Mouse (Mus musculus): ENCODE measurements around the gene Lpcat1. TPM values are rescaled to one million over a fixed set of nuclear protein-coding genes. Genes with fewer than 3 reads are reported as not detected.

Lpcat1 gene
- total RNA-seq, 1 experiment = 105 TPM

DNA sequence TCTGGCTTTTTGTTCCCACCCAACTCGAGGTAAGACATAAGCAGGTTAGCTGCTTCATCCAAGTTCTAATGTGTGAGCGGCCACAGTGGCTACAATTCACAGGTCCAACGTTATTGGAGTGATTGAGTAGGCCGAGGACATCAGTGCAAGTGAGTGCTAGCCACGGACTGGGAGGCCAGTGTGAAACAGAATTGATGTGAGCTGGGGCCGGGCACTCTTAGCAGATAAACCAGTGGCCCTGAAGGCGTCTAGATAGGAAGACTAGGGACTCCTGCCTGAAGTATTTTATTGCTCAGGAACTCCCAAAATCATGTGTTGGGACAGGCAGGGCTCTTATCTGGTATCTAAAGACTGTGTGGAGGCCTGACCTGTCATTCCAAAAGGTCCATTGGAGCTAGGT, 31.3 kb upstream of the Lpcat1 start:
- DNase-seq (ENCODE audit: low read depth, low spot score) = no peak
- in situ Hi-C loops (cut with MboI; ENCODE audit: low sequenced_read_pairs in 2 of 2, unreplicated experiment in 2 of 2) = no loop called here
- no peaks in the 10 kb centered on the region for H3K36me3 ChIP-seq (ENCODE audit: control insufficient read depth, insufficient read depth, low read length, poor library complexity, severe bottlenecking)
- H3K9me3 ChIP-seq (ENCODE audit: control insufficient read depth, insufficient read depth, low read depth, low read length) = no peaks in the 10 kb centered on the region
- no peak overlapping the region for H3K27ac ChIP-seq (ENCODE audit: insufficient read depth, low read depth, low read length, poor library complexity, severe bottlenecking)
- H3K9ac ChIP-seq (ENCODE audit: insufficient read depth, low read depth, low read length, poor library complexity, severe bottlenecking) = no peak overlapping the region
- TF ChIP-seq CHD2 (IDR thresholded peaks at IDR 0.05; ENCODE audit: low read depth, low read length) (no peak), HCFC1 (IDR thresholded peaks at IDR 0.05; ENCODE audit: borderline replicate concordance, insufficient read depth, low read length) (no peak), ZNF384 (IDR thresholded peaks at IDR 0.05; ENCODE audit: low read depth, low read length) (no peak), ZC3H11A (IDR thresholded peaks at IDR 0.05; ENCODE audit: borderline replicate concordance, low read depth, low read length) (no peak), MAFK (IDR thresholded peaks at IDR 0.05; ENCODE audit: insufficient read depth, low read depth, low read length) (no peak)
- peaks cover 0 to 5% of the 10 kb centered on the region in 2 experiments; a peak in 2 of 4 replicates for H3K4me1 ChIP-seq (ENCODE audit: control insufficient read depth in 2 of 2, insufficient read depth in 2 of 2, low read length in 2 of 2, poor library complexity in 1 of 2)
- no peak overlapping the region for H3K4me3 ChIP-seq (ENCODE audit: insufficient read depth in 1 of 2, low read depth in 1 of 2, low read length in 2 of 2, poor library complexity in 1 of 2, severe bottlenecking in 1 of 2)

DNA sequence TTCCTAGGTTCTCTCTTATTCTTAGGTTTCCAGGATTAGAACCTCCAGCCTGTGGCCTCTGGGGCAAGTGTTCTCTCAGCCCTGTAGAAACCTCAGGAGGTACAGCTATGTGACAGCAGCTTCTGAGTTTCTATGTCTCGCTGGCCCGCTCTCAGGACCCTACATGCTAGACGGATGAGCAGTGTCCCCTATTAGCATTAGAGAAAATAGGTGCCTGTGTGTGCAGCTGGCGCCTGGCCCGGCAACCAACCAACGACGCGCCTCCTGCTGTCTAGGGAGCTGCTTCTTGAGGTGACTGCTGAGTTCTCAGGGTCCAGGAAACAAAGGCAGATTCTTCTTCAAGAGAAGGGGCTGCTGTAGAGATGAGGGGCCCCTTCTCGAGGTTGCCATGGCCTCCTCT, 27.9 kb upstream of the Lpcat1 start:
- Histone ChIP-seq H3K36me3 (ENCODE audit: control insufficient read depth, insufficient read depth, low read length, poor library complexity, severe bottlenecking) (no peaks in the 10 kb centered on the region), H3K4me3 (ENCODE audit: insufficient read depth in 1 of 2, low read depth in 1 of 2, low read length in 2 of 2, poor library complexity in 1 of 2, severe bottlenecking in 1 of 2) (no peak overlapping the region), H3K27ac (ENCODE audit: insufficient read depth, low read depth, low read length, poor library complexity, severe bottlenecking) (no peak overlapping the region), H3K4me1 (ENCODE audit: control insufficient read depth in 2 of 2, insufficient read depth in 2 of 2, low read length in 2 of 2, poor library complexity in 1 of 2) (no peaks in the 10 kb centered on the region; a peak in 1 of 4 replicates), H3K9ac (ENCODE audit: insufficient read depth, low read depth, low read length, poor library complexity, severe bottlenecking) (no peak overlapping the region), H3K9me3 (ENCODE audit: control insufficient read depth, insufficient read depth, low read depth, low read length) (no peaks in the 10 kb centered on the region)
- in situ Hi-C loops (cut with MboI; ENCODE audit: low sequenced_read_pairs in 2 of 2, unreplicated experiment in 2 of 2) = no loop called here
- TF ChIP-seq ZC3H11A (IDR thresholded peaks at IDR 0.05; ENCODE audit: borderline replicate concordance, low read depth, low read length) (no peak), MAFK (IDR thresholded peaks at IDR 0.05; ENCODE audit: insufficient read depth, low read depth, low read length) (no peak), CHD2 (IDR thresholded peaks at IDR 0.05; ENCODE audit: low read depth, low read length) (no peak), HCFC1 (IDR thresholded peaks at IDR 0.05; ENCODE audit: borderline replicate concordance, insufficient read depth, low read length) (no peak), ZNF384 (IDR thresholded peaks at IDR 0.05; ENCODE audit: low read depth, low read length) (no peak)
- no peak for DNase-seq (ENCODE audit: low read depth, low spot score)

DNA sequence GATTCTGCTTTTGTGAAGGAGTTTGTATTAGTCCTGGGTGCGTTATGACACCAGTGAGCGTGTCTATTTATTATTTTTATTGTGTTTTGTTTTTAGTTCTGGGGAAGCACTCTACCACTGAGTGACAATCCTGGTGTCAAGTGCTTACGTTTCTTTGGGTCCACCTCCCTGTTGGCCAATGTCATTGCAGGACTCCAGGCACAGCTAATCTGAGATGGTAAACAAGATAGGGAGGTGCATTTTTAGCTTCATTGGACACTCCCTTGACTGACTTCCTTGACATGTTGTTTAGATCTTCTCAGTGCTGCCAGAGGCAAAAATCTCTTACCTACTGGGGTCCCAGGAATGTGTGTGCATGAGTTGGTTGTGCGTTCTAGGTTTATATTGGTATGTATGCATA, 26.0 kb upstream of the Lpcat1 start:
- H3K9me3 ChIP-seq (ENCODE audit: control insufficient read depth, insufficient read depth, low read depth, low read length) = no peaks in the 10 kb centered on the region
- H3K4me1 ChIP-seq (ENCODE audit: control insufficient read depth in 2 of 2, insufficient read depth in 2 of 2, low read length in 2 of 2, poor library complexity in 1 of 2) = no peaks in the 10 kb centered on the region
- H3K27ac ChIP-seq (ENCODE audit: insufficient read depth, low read depth, low read length, poor library complexity, severe bottlenecking) = no peak overlapping the region
- DNase-seq (ENCODE audit: low read depth, low spot score) = no peak
- in situ Hi-C loops (cut with MboI; ENCODE audit: low sequenced_read_pairs in 2 of 2, unreplicated experiment in 2 of 2) = no loop called here
- no peaks in the 10 kb centered on the region for H3K36me3 ChIP-seq (ENCODE audit: control insufficient read depth, insufficient read depth, low read length, poor library complexity, severe bottlenecking)
- no peak overlapping the region for H3K9ac ChIP-seq (ENCODE audit: insufficient read depth, low read depth, low read length, poor library complexity, severe bottlenecking)
- TF ChIP-seq HCFC1 (IDR thresholded peaks at IDR 0.05; ENCODE audit: borderline replicate concordance, insufficient read depth, low read length) (no peak), CHD2 (IDR thresholded peaks at IDR 0.05; ENCODE audit: low read depth, low read length) (no peak), ZC3H11A (IDR thresholded peaks at IDR 0.05; ENCODE audit: borderline replicate concordance, low read depth, low read length) (no peak), ZNF384 (IDR thresholded peaks at IDR 0.05; ENCODE audit: low read depth, low read length) (no peak), MAFK (IDR thresholded peaks at IDR 0.05; ENCODE audit: insufficient read depth, low read depth, low read length) (no peak)
- no peak overlapping the region for H3K4me3 ChIP-seq (ENCODE audit: insufficient read depth in 1 of 2, low read depth in 1 of 2, low read length in 2 of 2, poor library complexity in 1 of 2, severe bottlenecking in 1 of 2)

DNA sequence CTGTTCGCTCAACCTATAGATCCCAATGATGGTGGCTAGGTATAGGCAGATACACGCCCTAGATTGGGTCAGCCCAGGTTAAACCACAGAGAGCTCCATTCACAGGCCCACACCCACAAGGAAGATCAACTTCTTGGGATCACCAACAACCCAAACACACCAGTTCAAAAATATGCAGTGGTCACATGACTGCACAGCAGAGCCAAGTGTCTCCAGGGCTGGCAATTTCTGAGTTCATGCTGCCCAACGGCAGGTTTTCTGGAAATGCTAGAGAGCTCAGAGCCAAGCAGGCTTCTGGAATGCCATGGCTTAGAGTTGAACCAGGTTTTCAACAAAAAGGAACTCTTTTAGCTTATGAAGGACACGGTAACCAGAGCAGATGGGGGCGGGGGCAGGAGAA, 25.3 kb upstream of the Lpcat1 start:
- no peaks in the 10 kb centered on the region for H3K36me3 ChIP-seq (ENCODE audit: control insufficient read depth, insufficient read depth, low read length, poor library complexity, severe bottlenecking)
- no peak overlapping the region for H3K4me3 ChIP-seq (ENCODE audit: insufficient read depth in 1 of 2, low read depth in 1 of 2, low read length in 2 of 2, poor library complexity in 1 of 2, severe bottlenecking in 1 of 2)
- no peak overlapping the region for H3K27ac ChIP-seq (ENCODE audit: insufficient read depth, low read depth, low read length, poor library complexity, severe bottlenecking)
- H3K9ac ChIP-seq (ENCODE audit: insufficient read depth, low read depth, low read length, poor library complexity, severe bottlenecking) = no peak overlapping the region
- in situ Hi-C loops (cut with MboI; ENCODE audit: low sequenced_read_pairs in 2 of 2, unreplicated experiment in 2 of 2) = no loop called here
- H3K4me1 ChIP-seq (ENCODE audit: control insufficient read depth in 2 of 2, insufficient read depth in 2 of 2, low read length in 2 of 2, poor library complexity in 1 of 2) = no peaks in the 10 kb centered on the region
- DNase-seq (ENCODE audit: low read depth, low spot score) = no peak
- no peaks in the 10 kb centered on the region for H3K9me3 ChIP-seq (ENCODE audit: control insufficient read depth, insufficient read depth, low read depth, low read length)
- TF ChIP-seq ZNF384 (IDR thresholded peaks at IDR 0.05; ENCODE audit: low read depth, low read length) (no peak), ZC3H11A (IDR thresholded peaks at IDR 0.05; ENCODE audit: borderline replicate concordance, low read depth, low read length) (no peak), HCFC1 (IDR thresholded peaks at IDR 0.05; ENCODE audit: borderline replicate concordance, insufficient read depth, low read length) (no peak)

DNA sequence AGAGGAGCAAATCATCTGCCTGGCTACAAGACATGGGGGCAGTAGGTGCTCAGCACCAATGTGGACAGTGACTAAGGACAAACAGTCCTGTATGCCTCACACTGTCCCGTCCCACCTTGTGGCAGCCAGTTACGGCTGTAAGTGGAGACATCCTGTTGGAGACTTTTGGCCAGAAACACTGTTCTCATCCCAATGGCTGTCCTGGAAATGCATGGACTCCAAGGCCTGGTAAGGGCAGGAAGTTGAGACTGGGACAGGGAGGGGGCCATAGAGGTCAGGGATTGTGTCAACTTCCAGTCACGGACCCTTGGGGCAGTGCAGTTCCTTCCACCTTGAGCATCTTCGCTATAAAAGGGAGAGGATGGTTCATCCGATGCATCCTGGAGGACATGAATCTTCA, 24.6 kb upstream of the Lpcat1 start:
- Histone ChIP-seq H3K36me3 (ENCODE audit: control insufficient read depth, insufficient read depth, low read length, poor library complexity, severe bottlenecking) (no peaks in the 10 kb centered on the region), H3K4me1 (ENCODE audit: control insufficient read depth in 2 of 2, insufficient read depth in 2 of 2, low read length in 2 of 2, poor library complexity in 1 of 2) (no peaks in the 10 kb centered on the region), H3K9me3 (ENCODE audit: control insufficient read depth, insufficient read depth, low read depth, low read length) (no peaks in the 10 kb centered on the region), H3K9ac (ENCODE audit: insufficient read depth, low read depth, low read length, poor library complexity, severe bottlenecking) (no peak overlapping the region), H3K4me3 (ENCODE audit: insufficient read depth in 1 of 2, low read depth in 1 of 2, low read length in 2 of 2, poor library complexity in 1 of 2, severe bottlenecking in 1 of 2) (no peak overlapping the region), H3K27ac (ENCODE audit: insufficient read depth, low read depth, low read length, poor library complexity, severe bottlenecking) (no peak overlapping the region)
- TF ChIP-seq ZC3H11A (IDR thresholded peaks at IDR 0.05; ENCODE audit: borderline replicate concordance, low read depth, low read length) = no peak
- TF ChIP-seq HCFC1 (IDR thresholded peaks at IDR 0.05; ENCODE audit: borderline replicate concordance, insufficient read depth, low read length) = no peak
- TF ChIP-seq ZNF384 (IDR thresholded peaks at IDR 0.05; ENCODE audit: low read depth, low read length) = no peak
- TF ChIP-seq MAFK (IDR thresholded peaks at IDR 0.05; ENCODE audit: insufficient read depth, low read depth, low read length) = no peak
- no peak for TF ChIP-seq CHD2 (IDR thresholded peaks at IDR 0.05; ENCODE audit: low read depth, low read length)
- no peak for DNase-seq (ENCODE audit: low read depth, low spot score)
- in situ Hi-C loops (cut with MboI; ENCODE audit: low sequenced_read_pairs in 2 of 2, unreplicated experiment in 2 of 2) = no loop called here

Measured in ES-E14 (cell line).